Mouse (Mus musculus) MEL (cell line): ENCODE data around the gene Zer1. TPM values are rescaled to one million over a fixed set of nuclear protein-coding genes. Genes with fewer than 3 reads are reported as not detected.
A peak's percentile ranks its signal among the peaks of the same experiment; 100 is the strongest.

Experiments used
- DNase-seq: peaks from one replicate; pipeline ENCODE4 v3.0.0; 2011; ENCODE audit warnings: low read depth, low spot score
- H3K27ac ChIP-seq: 2 replicates; pipeline ENCODE4 v1.5.1; 2012; ENCODE audit warnings: low read depth, mild to moderate bottlenecking, control low read depth, low read length, moderate library complexity; ENCODE audit not compliant: control insufficient read depth
- H3K27me3 ChIP-seq, 2 experiments: fragments of 150-350 bp in 1 of 2; sonication (generic) in 1 of 2; 2 replicates each; pipeline ENCODE4 v1.6.1; 2012; ENCODE audit warnings: low read length in 2 of 2, mild to moderate bottlenecking in 2 of 2, improper control_type of control experiment in 1 of 2, moderate library complexity in 1 of 2; ENCODE audit not compliant: insufficient read depth in 2 of 2, control insufficient read depth in 1 of 2
- H3K36me3 ChIP-seq, 2 experiments: 2 replicates each; pipeline ENCODE4 v1.6.1; 2012 to 2014; ENCODE audit warnings: low read length in 2 of 2, improper control_type of control experiment in 1 of 2, inconsistent platforms in 1 of 2, mild to moderate bottlenecking in 1 of 2; ENCODE audit not compliant: insufficient read depth in 2 of 2, control insufficient read depth in 1 of 2
- H3K4me1 ChIP-seq, 2 experiments: fragments of 150-350 bp in 1 of 2; sonication (generic) in 1 of 2; 2 replicates each; pipeline ENCODE4 v1.6.1; 2012; ENCODE audit warnings: low read length in 2 of 2, improper control_type of control experiment in 1 of 2, mild to moderate bottlenecking in 1 of 2; ENCODE audit not compliant: insufficient read depth in 2 of 2, control insufficient read depth in 1 of 2
- H3K4me3 ChIP-seq, 2 experiments: fragments of 150-350 bp in 1 of 2; sonication (generic) in 1 of 2; 2 replicates each; pipeline ENCODE4 v1.5.1; 2012; ENCODE audit warnings: low read depth in 2 of 2, low read length in 2 of 2, mild to moderate bottlenecking in 2 of 2, moderate library complexity in 2 of 2, control low read depth in 1 of 2, improper control_type of control experiment in 1 of 2; ENCODE audit not compliant: control insufficient read depth in 1 of 2, insufficient read depth in 1 of 2
- H3K79me2 ChIP-seq: 2 replicates; pipeline ENCODE4 v1.6.1; 2012; ENCODE audit warnings: mild to moderate bottlenecking, low read length, moderate library complexity; ENCODE audit not compliant: control insufficient read depth, poor library complexity, insufficient read depth
- H3K9ac ChIP-seq: 2 replicates; pipeline ENCODE4 v1.6.1; 2012; ENCODE audit warnings: low read depth, mild to moderate bottlenecking, control low read depth, low read length, moderate library complexity; ENCODE audit not compliant: control insufficient read depth, poor library complexity, severe bottlenecking
- H3K9me3 ChIP-seq: fragments of 150-350 bp; sonication (generic); replicated peaks from 2 replicates; pipeline ENCODE4 v1.6.1; 2012; ENCODE audit warnings: mild to moderate bottlenecking, low read length, improper control_type of control experiment, moderate library complexity; ENCODE audit not compliant: insufficient read depth
- BHLHE40 ChIP-seq: IDR thresholded peaks from 2 replicates; pipeline ENCODE4 v1.6.1; 2012; ENCODE audit warnings: low read depth, mild to moderate bottlenecking, inconsistent platforms, low read length, improper control_type of control experiment, borderline replicate concordance
- CHD1 ChIP-seq: IDR thresholded peaks from 2 replicates; pipeline ENCODE4 v1.6.1; 2012; ENCODE audit warnings: low read depth, mild to moderate bottlenecking, inconsistent platforms, low read length, improper control_type of control experiment
- CHD2 ChIP-seq: IDR thresholded peaks from 2 replicates; pipeline ENCODE4 v1.6.1; 2011; ENCODE audit warnings: low read length, improper control_type of control experiment
- CTCF ChIP-seq, 3 experiments: IDR thresholded peaks in 2 of 3; conservative IDR thresholded peaks in 1 of 3; 2 replicates each; pipeline ENCODE4 v1.5.1; 2011 to 2012; ENCODE audit warnings: low read length in 3 of 3, low read depth in 2 of 3, mild to moderate bottlenecking in 2 of 3, improper control_type of control experiment in 1 of 3, inconsistent platforms in 1 of 3, mixed read lengths in 1 of 3, moderate library complexity in 1 of 3; ENCODE audit not compliant: control insufficient read depth in 1 of 3, insufficient read depth in 1 of 3, poor library complexity in 1 of 3, severe bottlenecking in 1 of 3
- ELF1 ChIP-seq: IDR thresholded peaks from 2 replicates; pipeline ENCODE4 v1.6.1; 2014; ENCODE audit warnings: low read depth, mild to moderate bottlenecking, inconsistent platforms, low read length, improper control_type of control experiment, moderate library complexity
- EP300 ChIP-seq, 2 experiments: IDR thresholded peaks; 2 replicates each; pipeline ENCODE4 v1.6.1; 2011; ENCODE audit warnings: improper control_type of control experiment in 2 of 2, low read length in 2 of 2, low read depth in 1 of 2, mild to moderate bottlenecking in 1 of 2
- HCFC1 ChIP-seq: IDR thresholded peaks from 2 replicates; pipeline ENCODE4 v1.6.1; 2012; ENCODE audit warnings: low read depth, mild to moderate bottlenecking, inconsistent platforms, low read length, improper control_type of control experiment, moderate library complexity
- JUND ChIP-seq: IDR thresholded peaks from 2 replicates; pipeline ENCODE4 v1.6.1; 2011; ENCODE audit warnings: low read depth, mild to moderate bottlenecking, improper control_type of control experiment, low read length
- MAX ChIP-seq: IDR thresholded peaks from 2 replicates; pipeline ENCODE4 v1.6.1; 2011; ENCODE audit warnings: low read length, improper control_type of control experiment
- MAZ ChIP-seq: IDR thresholded peaks from 2 replicates; pipeline ENCODE4 v1.6.1; 2012; ENCODE audit warnings: low read depth, mild to moderate bottlenecking, inconsistent platforms, low read length, improper control_type of control experiment
- MEF2A ChIP-seq: IDR thresholded peaks from 2 replicates; pipeline ENCODE4 v1.6.1; 2014; ENCODE audit warnings: low read depth, mild to moderate bottlenecking, inconsistent platforms, low read length, improper control_type of control experiment; ENCODE audit not compliant: poor library complexity, insufficient replicate concordance, severe bottlenecking; ENCODE audit errors: extremely low read depth
- MXI1 ChIP-seq: IDR thresholded peaks from 2 replicates; pipeline ENCODE4 v1.6.1; 2011; ENCODE audit warnings: mild to moderate bottlenecking, low read depth, low read length, improper control_type of control experiment
- NELFE ChIP-seq: IDR thresholded peaks from 2 replicates; pipeline ENCODE4 v1.6.1; 2011; ENCODE audit warnings: low read depth, low read length, improper control_type of control experiment
- POLR2A ChIP-seq, 2 experiments: IDR thresholded peaks; 2 replicates each; pipeline ENCODE4 v1.6.1; 2011 to 2012; ENCODE audit warnings: low read length in 2 of 2, mild to moderate bottlenecking in 2 of 2, control low read depth in 1 of 2, improper control_type of control experiment in 1 of 2, low read depth in 1 of 2, moderate library complexity in 1 of 2; ENCODE audit not compliant: control insufficient read depth in 1 of 2, insufficient read depth in 1 of 2, poor library complexity in 1 of 2
- POLR2AphosphoS2 ChIP-seq: IDR thresholded peaks from 2 replicates; pipeline ENCODE4 v1.6.1; 2011; ENCODE audit warnings: low read length, improper control_type of control experiment
- RAD21 ChIP-seq: IDR thresholded peaks from 2 replicates; pipeline ENCODE4 v1.6.1; 2011; ENCODE audit warnings: mild to moderate bottlenecking, low read depth, low read length, improper control_type of control experiment
- RCOR1 ChIP-seq: IDR thresholded peaks from 2 replicates; pipeline ENCODE4 v1.6.1; 2012; ENCODE audit warnings: low read depth, mild to moderate bottlenecking, inconsistent platforms, low read length, improper control_type of control experiment
- SIN3A ChIP-seq: IDR thresholded peaks from 2 replicates; pipeline ENCODE4 v1.6.1; 2012; ENCODE audit warnings: low read length, improper control_type of control experiment, inconsistent platforms
- TBP ChIP-seq: IDR thresholded peaks from 2 replicates; pipeline ENCODE4 v1.8.0; 2011; ENCODE audit warnings: low read depth, low read length, improper control_type of control experiment
- UBTF ChIP-seq: IDR thresholded peaks from 2 replicates; pipeline ENCODE4 v1.6.1; 2012; ENCODE audit warnings: low read depth, mild to moderate bottlenecking, inconsistent platforms, low read length, improper control_type of control experiment, moderate library complexity, borderline replicate concordance; ENCODE audit not compliant: insufficient read depth
- USF1 ChIP-seq: IDR thresholded peaks from 2 replicates; pipeline ENCODE4 v1.6.1; 2014; ENCODE audit warnings: low read depth, mild to moderate bottlenecking, inconsistent platforms, low read length, improper control_type of control experiment, moderate library complexity
- USF2 ChIP-seq, 2 experiments: IDR thresholded peaks; 2 replicates each; pipeline ENCODE4 v1.6.1; 2011 to 2012; ENCODE audit warnings: improper control_type of control experiment in 2 of 2, low read length in 2 of 2, borderline replicate concordance in 1 of 2, inconsistent platforms in 1 of 2, low read depth in 1 of 2, mild to moderate bottlenecking in 1 of 2; ENCODE audit not compliant: insufficient read depth in 1 of 2
- ZC3H11A ChIP-seq: IDR thresholded peaks from 2 replicates; pipeline ENCODE4 v1.6.1; 2012; ENCODE audit warnings: low read depth, mild to moderate bottlenecking, inconsistent platforms, low read length, improper control_type of control experiment
- ZMIZ1 ChIP-seq: IDR thresholded peaks from 2 replicates; pipeline ENCODE4 v1.6.1; 2012; ENCODE audit warnings: low read depth, mild to moderate bottlenecking, inconsistent platforms, low read length, improper control_type of control experiment, moderate library complexity
- ZNF384 ChIP-seq: IDR thresholded peaks from 2 replicates; pipeline ENCODE4 v1.6.1; 2012; ENCODE audit warnings: low read depth, mild to moderate bottlenecking, inconsistent platforms, low read length, improper control_type of control experiment
- polyA plus RNA-seq, 2 experiments: library from polyadenylated mRNA; stranded (reverse) in 1 of 2; unstranded in 1 of 2; fragments of >175 nt in 1 of 2; fragments of >200 nt in 1 of 2; gene quantifications; 2 replicates each; pipeline versions ENCODE4 v1.2.1 to v1.2.4; 2012; ENCODE audit warnings: low replicate concordance in 2 of 2, low read depth in 1 of 2; ENCODE audit not compliant: insufficient read length in 2 of 2, insufficient read depth in 1 of 2, missing spikeins in 1 of 2
- total RNA-seq: library from RNA; depleted of rRNA; stranded (reverse); fragments of 300-350 nt; gene quantifications from 2 replicates; pipeline ENCODE4 v1.2.3, GENCODE M21; 2012

Zer1 gene
- total and polyA plus RNA-seq, 3 experiments, result 3.9 to 14.0 TPM; not detected in 1

- Histone ChIP-seq H3K4me1 (peaks cover 5 to 8% of the 10 kb centered on the region in 2 experiments; a peak in 2 of 4 replicates), H3K36me3 (peaks cover 17 to 31% of the 10 kb centered on the region in 2 experiments), H3K27ac (peak overlapping the region; percentile 85), H3K9me3 (no peaks in the 10 kb centered on the region), H3K4me3 (peak overlapping the region; percentile 98), H3K79me2 (peaks cover 65% of the 10 kb centered on the region), H3K9ac (peak overlapping the region; percentile 100), H3K27me3 (no peaks in the 10 kb centered on the region)
- peak; percentile 75; the same call in 1 of the 2 replicates for TF ChIP-seq CHD1
- no peak for TF ChIP-seq MEF2A
- 0 out of 6 replicates have a peak, but pooled peaks of 1 of the 3 experiments have one; percentile 1 for TF ChIP-seq CTCF (IDR thresholded peaks at IDR 0.05 in 2 of 3, conservative IDR thresholded peaks at IDR 0.05 in 1 of 3; ENCODE audit: control insufficient read depth in 1 of 3, insufficient read depth in 1 of 3, low read depth in 2 of 3, low read length in 3 of 3, poor library complexity in 1 of 3, severe bottlenecking in 1 of 3)
- TF ChIP-seq SIN3A, result peak; percentile 65
- peak; percentile 50 for TF ChIP-seq POLR2AphosphoS2
- peak; percentile 66; the same call in 1 of the 2 replicates for TF ChIP-seq MXI1
- peak in 1 of 2 experiments; percentile 43; a peak in 1 of 4 replicates for TF ChIP-seq POLR2A (IDR thresholded peaks at IDR 0.05; ENCODE audit: control insufficient read depth in 1 of 2, insufficient read depth in 1 of 2, low read depth in 1 of 2, low read length in 2 of 2, poor library complexity in 1 of 2)
- no peak for TF ChIP-seq TBP
- TF ChIP-seq MAZ, result no peak
- TF ChIP-seq HCFC1, result peak; percentile 23; the same call in 1 of the 2 replicates
- DNase-seq, result peak; percentile 54
Measured at GRCm38 (mm10) chr2:30067031-30067888, 57.1 kb downstream of the Zer1 start.

GRCm38 (mm10) chr2:30066046-30066901 is 58.1 kb downstream of the Zer1 start:
- Histone ChIP-seq H3K79me2 (peaks cover 72% of the 10 kb centered on the region), H3K9ac (peak overlapping the region; percentile 100), H3K4me1 (peaks cover 5 to 8% of the 10 kb centered on the region in 2 experiments; a peak in 2 of 4 replicates), H3K27me3 (no peaks in the 10 kb centered on the region), H3K36me3 (peaks cover 17 to 31% of the 10 kb centered on the region in 2 experiments), H3K27ac (peak overlapping the region; percentile 95), H3K9me3 (no peaks in the 10 kb centered on the region), H3K4me3 (peak overlapping the region; percentile 78 to 81)
- DNase-seq, result peak; percentile 96
- peak; percentile 8; the same call in 1 of the 2 replicates for TF ChIP-seq ZMIZ1
- TF ChIP-seq RAD21, result no peak
- no peak for TF ChIP-seq RCOR1
- TF ChIP-seq MEF2A, result no peak
- TF ChIP-seq ZC3H11A, result no peak
- 0 out of 2 replicates have a peak, but pooled peaks have one; percentile 54 for TF ChIP-seq NELFE
- TF ChIP-seq ZNF384, result no peak
- TF ChIP-seq BHLHE40, result no peak
- TF ChIP-seq SIN3A, result peak; percentile 74; the same call in 1 of the 2 replicates
- peak; percentile 82; the same call in 1 of the 2 replicates for TF ChIP-seq UBTF
- no peak for TF ChIP-seq CHD2
- TF ChIP-seq TBP, result peak; percentile 41; the same call in 1 of the 2 replicates
- no peak for TF ChIP-seq ELF1
- TF ChIP-seq EP300 (IDR thresholded peaks at IDR 0.05; ENCODE audit: low read depth in 1 of 2, low read length in 2 of 2), result 0 out of 4 replicates have a peak, but pooled peaks of 1 of the 2 experiments have one; percentile 4
- TF ChIP-seq MAX, result peak; percentile 74
- peak; percentile 94 for TF ChIP-seq USF1
- TF ChIP-seq HCFC1, result peak; percentile 65; the same call in 1 of the 2 replicates
- peak; percentile 52; the same call in 1 of the 2 replicates for TF ChIP-seq MAZ
- TF ChIP-seq MXI1, result peak; percentile 89; the same call in 1 of the 2 replicates
- no peak for TF ChIP-seq JUND
- peak in 1 of 2 experiments; percentile 52; a peak in 1 of 4 replicates for TF ChIP-seq USF2 (IDR thresholded peaks at IDR 0.05; ENCODE audit: borderline replicate concordance in 1 of 2, insufficient read depth in 1 of 2, low read depth in 1 of 2, low read length in 2 of 2)
